Mouse (Mus musculus): ENCODE results near the gene Pnmt.

The Pnmt gene

GRCm38 (mm10) chr11:98385638-98386585, at the start of gene Pnmt:
Pnmt (plus strand) TSS chr11:98386450.
- no peak for DNase-seq

- DNase-seq = peak; percentile 90 to 93
These were observed 47.7 kb upstream of the Pnmt start for GRCm38 (mm10) chr11:98338507-98338961.

- peak; percentile 68 for DNase-seq
These were observed 47.2 kb upstream of the Pnmt start for GRCm38 (mm10) chr11:98339071-98339501.

DNA sequence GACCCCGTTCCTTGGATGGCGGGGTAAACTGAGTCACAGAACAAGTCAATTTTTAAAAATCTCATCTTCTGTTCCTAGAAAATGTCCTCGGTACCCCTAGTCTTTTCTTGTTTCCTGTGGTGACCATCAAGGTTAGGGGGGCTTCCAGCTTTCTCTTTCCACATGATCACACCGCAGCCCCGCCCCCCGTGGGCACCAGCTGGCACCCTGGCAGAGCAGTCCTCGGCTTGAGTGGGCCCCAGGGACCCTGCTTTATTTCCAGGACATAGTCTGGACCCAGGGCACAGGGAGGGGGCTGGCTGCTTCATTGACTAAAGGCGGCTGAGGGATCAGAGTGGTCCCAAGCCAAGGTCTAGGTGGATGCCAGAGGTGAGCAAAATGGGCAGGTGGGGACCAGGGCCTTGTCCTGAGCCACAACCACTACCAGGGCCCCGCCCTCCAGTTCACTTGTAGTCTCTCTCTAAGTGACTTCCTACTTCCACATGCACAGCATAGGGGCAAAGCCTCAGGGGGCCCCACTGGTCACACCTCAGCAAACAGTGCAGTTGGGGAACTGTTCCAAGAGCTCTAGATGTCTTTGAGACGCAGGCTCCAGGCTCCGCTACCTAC, 46.5 kb upstream of the Pnmt start:
- DNase-seq = peak in 1 of 2 experiments; percentile 67

- no peak for DNase-seq
These were observed 45.7 kb upstream of the Pnmt start for GRCm38 (mm10) chr11:98340597-98340996.

GRCm38 (mm10) chr11:98341174-98341573, 45.1 kb upstream of the Pnmt start:
- peak in 1 of 2 experiments; percentile 4 for DNase-seq

DNA sequence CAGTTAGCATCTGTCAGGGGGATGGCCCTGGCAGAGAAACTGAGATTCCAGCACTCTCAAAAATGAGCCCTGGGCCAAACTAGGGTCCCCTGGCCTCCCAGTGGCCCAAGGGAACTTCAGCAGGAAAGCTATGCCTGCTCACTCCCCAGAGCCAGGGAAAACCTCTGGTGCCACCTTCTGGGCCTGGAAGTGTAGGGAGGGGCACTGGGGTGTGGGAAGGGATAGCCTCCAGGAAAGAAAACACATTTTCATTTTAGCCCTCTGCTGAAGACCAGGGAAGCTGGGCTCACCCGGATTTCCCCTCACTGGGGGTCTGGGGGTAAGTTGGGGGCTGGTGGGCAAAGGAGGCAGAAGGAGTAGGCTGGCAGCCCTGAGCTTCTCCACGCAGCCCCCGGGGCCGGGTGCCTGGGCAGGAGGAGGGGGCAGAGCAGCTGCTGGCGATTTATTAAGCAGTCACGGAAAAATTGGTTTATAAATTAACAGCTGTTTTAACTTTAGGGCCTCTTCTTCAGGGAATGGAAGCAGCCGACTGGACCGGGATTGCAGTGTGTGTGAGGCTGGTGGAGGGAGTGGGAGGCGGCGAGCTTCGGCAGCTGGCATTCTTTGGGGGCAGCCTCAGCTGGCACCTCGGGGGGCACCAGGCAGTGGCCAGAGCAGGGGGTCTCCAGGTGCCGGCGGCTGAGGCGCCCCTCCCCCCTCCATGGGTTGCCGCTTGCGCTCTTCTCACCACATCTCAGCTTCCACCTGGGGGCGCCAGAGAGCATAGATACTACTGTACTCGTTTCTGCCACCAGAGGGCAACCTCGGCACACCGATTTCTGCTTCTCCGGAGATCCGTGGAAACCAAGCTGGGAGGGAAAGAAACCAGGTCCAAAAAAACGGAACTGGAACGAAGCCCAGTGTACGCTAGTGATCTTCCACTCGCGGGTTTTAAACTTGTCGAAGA, 44.0 kb upstream of the Pnmt start:
- DNase-seq = peak; percentile 99

GRCm38 (mm10) chr11:98345253-98345652, 41.0 kb upstream of the Pnmt start:
- peak; percentile 95 to 96 for DNase-seq

DNA sequence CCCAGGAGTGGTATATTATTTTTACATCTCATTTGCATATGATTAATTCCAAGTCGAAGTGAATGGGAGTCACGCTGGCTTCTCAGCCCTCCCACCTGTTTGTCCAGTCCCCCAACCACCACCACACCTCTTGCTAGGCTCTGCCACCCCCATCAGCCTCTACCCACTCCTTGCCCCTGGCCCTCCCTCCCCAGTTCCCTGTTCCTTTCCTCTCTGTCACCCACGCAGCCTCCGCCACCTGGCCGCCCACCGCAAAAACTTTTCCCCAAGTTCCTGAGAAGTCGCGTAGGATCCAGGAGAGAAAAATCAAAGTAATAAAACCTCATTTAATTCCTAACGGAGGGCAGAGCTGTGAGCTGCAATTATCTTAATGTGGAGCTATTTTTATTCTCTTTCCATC, 40.1 kb upstream of the Pnmt start:
- no peak for DNase-seq

DNA sequence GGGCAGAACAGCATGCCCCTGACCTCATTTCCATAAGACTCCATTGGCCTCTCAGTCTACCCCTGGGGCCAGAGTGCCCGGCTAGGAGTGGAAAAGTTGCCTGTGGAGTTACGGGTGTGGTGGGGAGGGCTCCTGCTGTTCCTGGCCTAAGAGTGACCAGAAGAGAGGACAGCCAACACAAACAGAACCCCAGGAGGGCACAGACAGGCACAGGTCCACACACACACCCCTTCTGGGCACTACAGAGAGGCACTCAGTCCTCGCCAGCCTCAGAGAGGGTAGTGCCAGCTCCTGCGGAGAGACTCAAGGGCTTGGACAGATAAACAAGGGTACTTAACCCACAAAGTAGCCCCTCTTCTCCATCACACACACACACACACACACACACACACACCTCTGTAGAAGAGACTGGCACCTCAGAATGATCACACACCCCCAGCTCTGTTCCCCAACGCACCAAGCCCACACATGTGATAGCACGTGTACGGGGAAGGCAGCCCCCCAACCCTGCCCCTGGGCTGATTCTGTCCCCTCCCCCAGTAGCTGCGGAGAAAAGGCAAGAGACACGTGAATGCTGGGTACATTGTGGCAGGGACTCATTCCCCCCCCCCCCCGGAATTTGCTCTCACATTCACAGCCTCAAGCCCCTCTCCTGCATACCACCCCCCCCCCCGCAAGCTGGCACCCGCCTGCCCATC, 38.7 kb upstream of the Pnmt start:
- peak in 1 of 2 experiments; percentile 56 for DNase-seq

DNA sequence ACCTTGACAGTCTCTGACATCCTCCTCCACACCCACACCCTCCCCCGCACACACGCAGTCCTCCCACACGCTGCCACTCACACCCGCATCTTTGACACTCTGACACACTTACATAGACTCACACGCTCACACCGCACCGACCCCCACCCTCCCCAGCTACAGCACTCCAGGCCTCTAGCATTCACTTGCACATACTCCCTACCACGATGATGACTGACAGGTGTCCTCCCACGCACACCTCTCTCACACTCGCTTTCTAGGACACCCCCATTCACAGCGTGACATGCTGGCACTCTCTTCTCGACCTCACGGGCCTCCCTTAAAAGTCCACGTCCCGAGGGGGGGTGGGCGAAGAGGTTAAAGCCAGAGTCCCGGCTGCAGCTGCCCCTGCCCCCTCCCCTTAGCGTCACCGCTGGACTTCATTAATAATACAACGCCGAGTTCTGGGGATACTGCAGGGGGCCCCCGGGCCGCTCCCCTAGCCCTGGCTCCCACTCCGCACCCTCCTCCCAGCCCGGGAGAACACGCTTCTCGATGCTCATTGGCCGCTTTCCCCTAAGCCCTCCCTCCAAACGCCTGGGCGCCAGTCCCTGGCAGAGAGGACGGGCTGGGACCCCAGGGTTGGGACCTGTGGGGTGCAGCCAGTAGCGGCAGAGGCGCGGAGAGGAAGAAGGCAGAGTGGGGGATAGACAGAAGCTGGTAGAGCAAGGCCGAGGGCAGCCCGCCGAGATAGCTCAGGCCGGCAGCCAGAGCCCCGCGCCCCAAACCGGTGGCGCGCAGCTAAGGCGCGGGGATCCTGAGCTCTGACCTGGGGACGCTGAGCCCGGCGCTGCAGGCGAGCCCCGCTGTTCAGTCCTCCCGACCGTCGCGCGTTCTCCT, 37.9 kb upstream of the Pnmt start, which contains the start of gene Ppp1r1b:
Gene Ppp1r1b, plus strand, starts transcription at position 322 of the 879 bp plus-strand sequence.
- peak; percentile 79 to 83 for DNase-seq

- DNase-seq = peak in 1 of 2 experiments; percentile 18
These were observed 36.9 kb upstream of the Pnmt start for GRCm38 (mm10) chr11:98349308-98349707.

- DNase-seq = no peak
These were observed 33.8 kb upstream of the Pnmt start for GRCm38 (mm10) chr11:98352272-98352990.

- no peak for DNase-seq
These were observed 32.5 kb upstream of the Pnmt start for GRCm38 (mm10) chr11:98353651-98354211.

DNA sequence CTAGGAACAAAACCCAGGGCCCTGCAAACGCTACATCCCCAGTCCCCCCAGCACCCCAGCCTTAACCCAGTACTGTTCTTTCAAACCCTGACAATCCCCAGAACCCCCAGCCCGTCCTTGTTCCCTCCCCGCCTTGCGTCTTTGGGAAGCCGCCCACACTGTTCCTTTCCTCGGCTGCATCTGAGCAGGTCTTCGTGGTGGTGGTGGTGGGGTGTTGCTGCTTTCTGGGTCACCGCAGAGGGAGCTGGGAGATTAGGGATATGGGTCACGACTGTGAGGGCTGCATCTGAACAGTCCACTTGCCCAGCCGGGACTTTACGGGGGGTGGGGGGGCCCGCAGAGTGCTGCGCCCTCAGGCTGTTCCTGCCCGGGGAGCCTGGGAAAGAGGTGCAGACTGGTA, 31.8 kb upstream of the Pnmt start:
- DNase-seq = no peak

- DNase-seq = peak; percentile 78 to 79
These were observed 30.4 kb upstream of the Pnmt start for GRCm38 (mm10) chr11:98355732-98356299.

- no peak for DNase-seq
These were observed 29.4 kb upstream of the Pnmt start for GRCm38 (mm10) chr11:98356625-98357394.

DNA sequence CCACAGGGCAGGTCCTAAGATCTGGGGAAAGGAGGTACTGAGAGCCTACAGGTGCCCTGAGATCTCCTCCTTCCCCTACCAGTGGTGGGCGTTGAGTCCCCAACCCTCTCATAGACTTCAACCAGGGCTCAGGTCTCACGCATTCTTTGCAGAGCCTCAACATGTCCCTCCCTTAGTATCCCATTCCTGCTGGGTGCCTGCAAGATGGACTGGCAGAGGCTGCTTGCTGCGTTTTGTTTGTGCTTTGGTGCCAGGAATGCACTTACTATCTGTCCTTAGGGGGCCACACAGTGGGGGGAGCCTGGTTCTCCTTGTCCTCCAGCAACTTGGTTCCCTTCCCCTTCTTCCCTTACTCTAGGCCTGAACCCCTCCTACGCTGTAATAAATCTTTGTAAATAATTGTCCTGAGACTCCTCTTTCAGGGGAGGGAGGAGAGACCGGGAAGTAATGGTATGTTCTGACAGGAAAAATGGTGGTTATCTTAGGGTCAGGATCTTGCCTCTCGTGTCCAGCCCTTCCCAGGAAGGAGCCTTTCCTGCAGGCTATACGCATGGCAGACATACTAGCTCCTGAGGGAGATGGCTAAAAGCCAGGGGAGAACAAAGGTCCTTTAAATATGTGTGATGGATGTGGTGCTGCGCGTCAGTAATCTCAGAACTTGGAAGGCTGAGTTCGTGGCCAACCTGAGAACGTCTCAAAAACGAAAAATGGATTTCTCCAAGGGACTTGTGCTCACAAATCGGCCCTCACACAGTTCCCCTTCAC, 28.7 kb upstream of the Pnmt start:
- no peak for DNase-seq

Data from cerebellum, postnatal 14 days (tissue).